Mouse (Mus musculus): Measurements from ENCODE around the gene Tbx4. TPM values are rescaled to one million over a fixed set of nuclear protein-coding genes. Genes with fewer than 3 reads are reported as not detected.

Tbx4 gene
- polyA plus RNA-seq, 1 experiment from 2014 or later: 0.21 TPM

- ATAC-seq (ENCODE audit: low FRiP score, low read depth): no peak
- H3K9me3 ChIP-seq: no peaks in the 10 kb centered on the region
- no peak overlapping the region for H3K27ac ChIP-seq (replicated peaks)
- H3K9ac ChIP-seq: no peak overlapping the region
- no peak overlapping the region for H3K4me3 ChIP-seq
- H3K36me3 ChIP-seq: no peaks in the 10 kb centered on the region
- H3K4me1 ChIP-seq (replicated peaks): no peaks in the 10 kb centered on the region
- no peaks in the 10 kb centered on the region for H3K27me3 ChIP-seq
- no peak overlapping the region for H3K4me2 ChIP-seq
- WGBS: 90% methylated on average over 5 of the region's 5 CpGs
Observed at GRCm38 (mm10) chr11:85959837-85960236, 73.6 kb downstream of the Tbx4 start.

- Histone ChIP-seq H3K27me3 (no peaks in the 10 kb centered on the region), H3K27ac (replicated peaks) (no peak overlapping the region), H3K4me3 (no peak overlapping the region), H3K36me3 (no peaks in the 10 kb centered on the region), H3K4me1 (replicated peaks) (no peaks in the 10 kb centered on the region), H3K9ac (no peak overlapping the region), H3K4me2 (no peak overlapping the region), H3K9me3 (no peaks in the 10 kb centered on the region)
- 88% methylated on average over 6 of the region's 6 CpGs for WGBS
- ATAC-seq (ENCODE audit: low FRiP score, low read depth): no peak
Observed at GRCm38 (mm10) chr11:85960273-85960672, 74.1 kb downstream of the Tbx4 start.

- no peak overlapping the region for H3K4me3 ChIP-seq
- H3K27ac ChIP-seq (replicated peaks): no peak overlapping the region
- no peak for ATAC-seq (ENCODE audit: low FRiP score, low read depth)
- H3K4me2 ChIP-seq: no peak overlapping the region
- no peak overlapping the region for H3K9ac ChIP-seq
- no peaks in the 10 kb centered on the region for H3K27me3 ChIP-seq
- no peaks in the 10 kb centered on the region for H3K36me3 ChIP-seq
- no peaks in the 10 kb centered on the region for H3K9me3 ChIP-seq
- WGBS: 73% methylated on average over 9 of the region's 9 CpGs
- H3K4me1 ChIP-seq (replicated peaks): no peaks in the 10 kb centered on the region
Observed at GRCm38 (mm10) chr11:85961498-85961897, 75.3 kb downstream of the Tbx4 start.

Other genes starting within 250 kb of the Tbx4 start
- 1.5 and 1.9 TPM in 2 replicates for gene Tbx2, start 53.9 kb upstream of the Tbx4 start, polyA plus RNA-seq (2015; fragmentation: Nextera tagmentation; extraction: Ambion mirVana)
- gene Gm11444, start 36.1 kb upstream of the Tbx4 start, polyA plus RNA-seq (2015; fragmentation: Nextera tagmentation; extraction: Ambion mirVana): not detected in 2 replicates

Data from hindbrain, embryonic 15.5 days (tissue).